Mouse (Mus musculus) forebrain, embryonic 12.5 days (tissue): ENCODE measurements at regions not wholly inside any gene's neighbourhood (a gene's known extent, or its start where the extent isn't known, plus 50 kb on each side); places are given as distances from the start of the nearest gene placed in this dataset.

Experiments
- ATAC-seq: fragments of 200-750 bp; cut with Nextera tagmentation; 2 replicates; pipeline ENCODE4 v1.8.0; 2017; ENCODE audit warnings: moderate TSS enrichment; ENCODE audit not compliant: low FRiP score
- H3K27ac ChIP-seq: fragments of 300-500 bp; sonication (generic); 2 replicates; pipeline ENCODE4 v1.5.1; 2016; ENCODE audit warnings: mild to moderate bottlenecking
- H3K27me3 ChIP-seq: fragments of 300-500 bp; sonication (generic); 2 replicates; pipeline ENCODE4 v1.6.1; 2016; ENCODE audit warnings: mild to moderate bottlenecking
- H3K36me3 ChIP-seq: fragments of 300-500 bp; sonication (generic); replicated peaks from 2 replicates; pipeline ENCODE4 v1.6.1; 2016; ENCODE audit warnings: mild to moderate bottlenecking
- H3K4me1 ChIP-seq: fragments of 300-500 bp; sonication (generic); 2 replicates; pipeline ENCODE4 v1.6.1; 2016
- H3K4me2 ChIP-seq: fragments of 300-500 bp; sonication (generic); 2 replicates; pipeline ENCODE4 v1.6.1; 2016; ENCODE audit warnings: mild to moderate bottlenecking, moderate library complexity
- H3K4me3 ChIP-seq: fragments of 300-500 bp; sonication (generic); replicated peaks from 2 replicates; pipeline ENCODE4 v1.5.1; 2016; ENCODE audit warnings: mild to moderate bottlenecking
- H3K9ac ChIP-seq: fragments of 300-500 bp; sonication (generic); 2 replicates; pipeline ENCODE4 v1.6.1; 2016; ENCODE audit warnings: mild to moderate bottlenecking
- H3K9me3 ChIP-seq: fragments of 300-500 bp; sonication (generic); 2 replicates; pipeline ENCODE4 v1.6.1; 2016
- WGBS: fragments of 180-500 bp; shearing (Covaris S2); methylation state at CpG from one replicate; pipeline ENCODE4 v1.1.7; 2016; 5-methylcytosine and 5-hydroxymethylcytosine counted together

- H3K4me1 ChIP-seq = no peaks in the 10 kb centered on the region
- peak; percentile 89 for ATAC-seq
- H3K36me3 ChIP-seq = no peaks in the 10 kb centered on the region
- WGBS = 6% methylated on average over 3 of the region's 3 CpGs
- no peak overlapping the region for H3K9ac ChIP-seq
- no peaks in the 10 kb centered on the region for H3K9me3 ChIP-seq
- no peak overlapping the region for H3K4me3 ChIP-seq
- H3K27ac ChIP-seq = no peak overlapping the region
- no peak overlapping the region for H3K4me2 ChIP-seq
- peaks cover 7% of the 10 kb centered on the region; the same call in 1 of the 2 replicates for H3K27me3 ChIP-seq
Measured at GRCm38 (mm10) chr10:100685748-100686147, 95.5 kb downstream of the 1700017N19Rik start.

- WGBS = 93% methylated on average over 2 of the region's 2 CpGs
- H3K27ac ChIP-seq = no peak overlapping the region
- no peak for ATAC-seq
- H3K36me3 ChIP-seq = no peaks in the 10 kb centered on the region
- no peaks in the 10 kb centered on the region for H3K27me3 ChIP-seq
- no peaks in the 10 kb centered on the region for H3K9me3 ChIP-seq
- no peak overlapping the region for H3K4me2 ChIP-seq
- H3K9ac ChIP-seq = no peak overlapping the region
- no peaks in the 10 kb centered on the region for H3K4me1 ChIP-seq
- H3K4me3 ChIP-seq = no peak overlapping the region
Measured at GRCm38 (mm10) chr10:100695944-100696343, 105.7 kb downstream of the 1700017N19Rik start.

- Histone ChIP-seq H3K27me3 (no peaks in the 10 kb centered on the region), H3K27ac (no peak overlapping the region), H3K4me2 (no peak overlapping the region), H3K4me1 (no peaks in the 10 kb centered on the region), H3K9ac (no peak overlapping the region), H3K9me3 (no peaks in the 10 kb centered on the region), H3K4me3 (no peak overlapping the region), H3K36me3 (no peaks in the 10 kb centered on the region)
- 89% methylated on average over 4 of the region's 4 CpGs for WGBS
- ATAC-seq = no peak
Measured at GRCm38 (mm10) chr10:100699206-100699605, 108.9 kb downstream of the 1700017N19Rik start.

DNA sequence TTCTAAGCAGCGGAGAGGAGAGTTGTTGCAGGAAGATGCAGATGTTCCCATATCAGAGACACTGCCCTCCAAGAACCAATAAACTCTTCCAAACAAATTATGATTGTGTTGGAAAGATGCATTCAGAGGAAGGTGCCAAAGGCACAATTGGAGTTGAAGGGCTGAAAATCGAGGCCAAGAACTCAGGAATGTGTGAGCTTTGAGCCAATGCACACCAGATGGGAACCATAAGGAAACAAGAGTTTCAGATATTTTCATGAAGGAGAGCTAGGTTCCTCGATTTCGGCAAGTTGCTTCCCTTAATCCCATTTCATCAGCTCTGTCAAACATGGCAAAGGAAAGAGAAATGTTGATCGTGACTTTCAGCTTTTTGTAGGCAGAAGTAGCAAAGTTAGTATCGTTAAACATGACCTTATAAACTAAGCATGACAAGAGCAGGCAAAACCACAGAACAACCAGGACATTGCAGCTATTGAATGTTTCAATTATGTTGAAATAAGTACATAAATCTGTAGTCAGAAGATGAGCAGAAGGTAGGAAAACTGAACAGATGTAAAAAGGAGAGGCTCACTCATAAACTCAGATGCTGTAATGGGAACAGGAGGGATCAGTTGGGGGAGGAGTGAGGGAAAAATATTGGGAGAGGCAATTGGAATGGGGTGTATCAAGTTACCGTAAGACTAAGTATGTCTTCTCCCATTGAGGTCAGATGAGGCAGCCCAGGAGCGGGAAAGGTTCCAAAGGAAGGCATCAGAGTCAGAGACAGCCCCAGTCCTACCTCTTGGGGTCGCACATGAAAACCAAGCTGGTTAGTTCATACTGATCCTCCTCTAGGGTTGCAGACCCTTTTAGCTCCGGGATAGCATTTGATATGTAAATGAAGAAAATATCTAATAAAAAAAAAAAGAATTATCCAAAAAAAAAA, 110.3 kb downstream of the 1700017N19Rik start:
- WGBS = 88% methylated on average over 10 of the region's 10 CpGs
- H3K9ac ChIP-seq = no peak overlapping the region
- ATAC-seq = no peak

GRCm38 (mm10) chr10:100701938-100702337, 111.7 kb downstream of the 1700017N19Rik start:
- no peaks in the 10 kb centered on the region for H3K4me1 ChIP-seq
- H3K27me3 ChIP-seq = no peaks in the 10 kb centered on the region
- H3K9me3 ChIP-seq = no peaks in the 10 kb centered on the region
- H3K9ac ChIP-seq = no peak overlapping the region
- H3K36me3 ChIP-seq = no peaks in the 10 kb centered on the region
- 90% methylated on average over 6 of the region's 6 CpGs for WGBS
- H3K27ac ChIP-seq = no peak overlapping the region
- no peak overlapping the region for H3K4me3 ChIP-seq
- H3K4me2 ChIP-seq = no peak overlapping the region
- ATAC-seq = no peak

More for the DNA sequence above, 110.3 kb downstream of the 1700017N19Rik start:
- no peak overlapping the region for H3K4me2 ChIP-seq
- H3K27ac ChIP-seq = no peak overlapping the region
- no peaks in the 10 kb centered on the region for H3K9me3 ChIP-seq
- H3K4me1 ChIP-seq = no peaks in the 10 kb centered on the region
- H3K4me3 ChIP-seq = no peak overlapping the region
- no peaks in the 10 kb centered on the region for H3K36me3 ChIP-seq
- H3K27me3 ChIP-seq = no peaks in the 10 kb centered on the region

DNA sequence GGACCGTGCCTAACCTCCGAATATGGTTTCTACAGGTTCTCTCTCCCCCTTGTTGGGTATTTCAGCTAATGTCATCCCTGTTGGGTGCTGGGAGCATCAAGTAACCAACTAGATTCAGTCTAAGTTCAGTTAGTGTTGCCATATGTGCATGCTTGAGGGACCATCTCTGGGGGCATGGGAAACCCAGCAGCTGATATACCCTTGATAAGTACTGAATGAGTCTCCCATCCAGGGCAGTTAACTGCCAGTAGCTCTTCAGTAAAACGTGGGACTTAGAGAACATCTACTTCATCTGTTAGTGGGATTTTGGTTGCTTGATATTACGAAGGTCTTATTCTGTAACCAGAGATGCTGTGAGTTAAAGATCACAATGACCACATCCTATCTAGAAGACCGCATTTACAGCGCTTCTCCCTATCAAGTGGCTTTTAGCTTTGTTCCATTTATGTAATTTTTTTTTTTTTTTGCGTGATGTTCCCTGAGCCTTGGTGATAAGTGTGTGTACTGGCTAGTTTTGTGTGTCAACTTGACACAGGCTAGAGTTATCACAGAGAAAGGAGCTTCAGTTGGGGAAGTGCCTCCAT, 125.9 kb downstream of the 1700017N19Rik start:
- Histone ChIP-seq H3K4me1 (no peaks in the 10 kb centered on the region), H3K9ac (no peak overlapping the region), H3K9me3 (no peaks in the 10 kb centered on the region), H3K4me2 (no peak overlapping the region), H3K27me3 (no peaks in the 10 kb centered on the region), H3K36me3 (no peaks in the 10 kb centered on the region), H3K27ac (no peak overlapping the region), H3K4me3 (no peak overlapping the region)
- WGBS = 90% methylated on average over 7 of the region's 7 CpGs
- no peak for ATAC-seq

DNA sequence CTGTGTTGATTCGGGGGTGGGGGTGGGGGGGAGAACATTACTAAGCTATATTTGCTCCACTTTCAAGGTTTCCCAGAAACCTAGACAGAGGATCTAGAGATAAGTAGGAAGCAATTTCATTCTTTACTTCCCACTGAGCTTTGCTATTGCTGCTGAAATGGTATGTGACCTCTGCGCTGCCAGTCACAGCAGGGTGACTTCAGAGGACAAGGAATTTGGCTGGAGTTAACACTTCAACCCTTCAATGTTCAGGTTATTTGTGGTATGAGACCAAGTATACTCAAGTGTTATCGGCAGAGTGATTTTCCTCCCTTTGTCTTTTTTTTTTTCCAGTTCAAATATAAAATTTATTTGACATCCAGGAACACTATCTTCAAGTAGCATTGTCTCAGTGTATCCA, 128.3 kb downstream of the 1700017N19Rik start:
- no peak overlapping the region for H3K4me2 ChIP-seq

DNA sequence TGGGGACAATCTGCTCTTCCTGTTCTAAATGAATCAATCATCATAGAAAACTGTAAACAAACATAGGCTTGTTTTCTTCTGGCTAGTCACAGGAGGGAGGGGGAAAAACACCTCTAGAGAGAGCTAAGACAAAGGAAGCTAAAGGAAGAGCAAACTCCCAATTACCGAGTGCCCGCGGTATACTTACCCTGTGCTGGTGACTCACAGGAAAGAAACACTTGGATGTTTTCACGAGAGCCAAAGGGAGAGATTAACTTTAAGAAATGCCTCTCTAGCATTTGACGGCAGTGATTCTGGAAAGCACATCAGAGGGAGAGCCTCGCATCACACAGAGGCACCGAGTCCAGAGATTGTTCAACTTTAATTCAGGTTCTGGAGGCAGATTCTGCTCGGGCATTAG, 151.0 kb downstream of the 1700017N19Rik start:
- H3K4me2 ChIP-seq = no peak overlapping the region
- H3K9me3 ChIP-seq = no peaks in the 10 kb centered on the region
- no peak overlapping the region for H3K27ac ChIP-seq
- no peaks in the 10 kb centered on the region for H3K36me3 ChIP-seq
- WGBS = 45% methylated on average over 8 of the region's 8 CpGs
- H3K4me1 ChIP-seq = peaks cover 7% of the 10 kb centered on the region; the same call in 1 of the 2 replicates
- ATAC-seq = no peak
- no peaks in the 10 kb centered on the region for H3K27me3 ChIP-seq
- H3K9ac ChIP-seq = no peak overlapping the region
- no peak overlapping the region for H3K4me3 ChIP-seq

More for the DNA sequence above, 128.3 kb downstream of the 1700017N19Rik start:
- H3K4me1 ChIP-seq = no peaks in the 10 kb centered on the region
- H3K36me3 ChIP-seq = no peaks in the 10 kb centered on the region
- WGBS = 28% methylated on average over 3 of the region's 3 CpGs
- no peaks in the 10 kb centered on the region for H3K27me3 ChIP-seq
- no peak overlapping the region for H3K9ac ChIP-seq
- no peak for ATAC-seq
- H3K27ac ChIP-seq = no peak overlapping the region
- no peak overlapping the region for H3K4me3 ChIP-seq
- no peaks in the 10 kb centered on the region for H3K9me3 ChIP-seq

DNA sequence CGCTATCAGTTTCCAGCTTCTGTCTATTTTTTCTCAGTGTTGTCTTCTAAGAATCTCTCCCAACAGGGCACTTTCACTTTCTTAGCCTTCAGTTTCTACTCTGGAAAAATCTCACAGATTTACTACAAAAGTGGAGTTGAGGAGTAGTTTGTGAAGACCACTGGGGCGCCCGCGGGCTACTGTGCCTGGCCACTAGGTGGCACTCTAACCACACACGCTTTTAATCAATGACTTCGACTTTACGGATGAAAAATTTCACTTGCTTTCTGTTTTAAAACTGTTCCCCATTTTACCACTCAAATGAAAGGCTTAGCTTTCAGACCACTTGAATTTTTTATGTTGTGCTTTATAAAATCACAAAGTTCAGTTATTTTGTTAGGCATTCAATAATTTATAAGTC, 151.8 kb downstream of the 1700017N19Rik start:
- Histone ChIP-seq H3K4me1 (peaks cover 7% of the 10 kb centered on the region; the same call in 1 of the 2 replicates), H3K9ac (no peak overlapping the region), H3K27me3 (no peaks in the 10 kb centered on the region), H3K4me3 (no peak overlapping the region), H3K36me3 (no peaks in the 10 kb centered on the region), H3K27ac (no peak overlapping the region), H3K4me2 (no peak overlapping the region), H3K9me3 (no peaks in the 10 kb centered on the region)
- ATAC-seq = peak; percentile 42; the same call in 1 of the 2 replicates
- WGBS = 6% methylated on average over 7 of the region's 7 CpGs

GRCm38 (mm10) chr10:100746151-100746550, 155.9 kb downstream of the 1700017N19Rik start:
- Histone ChIP-seq H3K4me3 (no peak overlapping the region), H3K4me2 (no peak overlapping the region), H3K27ac (no peak overlapping the region), H3K36me3 (no peaks in the 10 kb centered on the region), H3K27me3 (no peaks in the 10 kb centered on the region), H3K9me3 (no peaks in the 10 kb centered on the region), H3K9ac (no peak overlapping the region), H3K4me1 (peaks cover 7% of the 10 kb centered on the region; the same call in 1 of the 2 replicates)
- 16% methylated on average over 7 of the region's 7 CpGs for WGBS
- peak; percentile 58; the same call in 1 of the 2 replicates for ATAC-seq

GRCm38 (mm10) chr10:100754957-100755356, 164.7 kb downstream of the 1700017N19Rik start:
- H3K27me3 ChIP-seq = no peaks in the 10 kb centered on the region
- H3K4me1 ChIP-seq = 0 out of 2 replicates have a peak, but pooled peaks cover 2% of the 10 kb centered on the region
- WGBS = 43% methylated on average over 5 of the region's 5 CpGs
- H3K9me3 ChIP-seq = no peaks in the 10 kb centered on the region
- no peak overlapping the region for H3K27ac ChIP-seq
- no peak overlapping the region for H3K4me2 ChIP-seq
- ATAC-seq = peak; percentile 65
- H3K9ac ChIP-seq = no peak overlapping the region
- no peak overlapping the region for H3K4me3 ChIP-seq
- H3K36me3 ChIP-seq = no peaks in the 10 kb centered on the region

DNA sequence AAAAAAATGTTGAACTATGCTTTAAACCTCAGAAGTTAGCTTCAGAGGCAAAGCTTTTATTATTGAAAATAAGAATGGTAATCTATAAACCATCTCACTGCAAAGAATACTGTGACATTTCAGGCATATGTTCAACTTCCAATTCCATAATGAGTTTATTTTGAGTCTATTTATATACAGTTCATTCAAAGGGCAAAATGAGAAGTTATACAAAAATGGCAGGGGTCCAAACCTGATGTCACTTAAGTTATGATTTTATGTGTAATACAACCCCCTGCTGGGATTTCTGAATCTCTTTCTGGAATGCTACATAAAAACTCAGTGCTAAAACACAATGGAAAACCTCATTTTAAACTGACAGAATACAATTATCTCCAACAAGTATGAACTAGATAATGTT, 184.0 kb downstream of the 1700017N19Rik start:
- no peak overlapping the region for H3K4me2 ChIP-seq

More for the DNA sequence above, 184.0 kb downstream of the 1700017N19Rik start:
- Histone ChIP-seq H3K27me3 (no peaks in the 10 kb centered on the region), H3K27ac (no peak overlapping the region), H3K9me3 (no peaks in the 10 kb centered on the region), H3K4me3 (no peak overlapping the region), H3K9ac (no peak overlapping the region), H3K36me3 (no peaks in the 10 kb centered on the region), H3K4me1 (no peaks in the 10 kb centered on the region)
- ATAC-seq = no peak
